Mouse (Mus musculus) megakaryocyte, embryonic 14.5 days (primary cell): ENCODE measurements around the gene Myrf.

Source experiments
- FLI1 ChIP-seq: IDR thresholded peaks from 2 replicates; pipeline ENCODE4 v1.6.1; 2012; ENCODE audit warnings: low read length, inconsistent platforms, mixed read lengths
- GATA1 ChIP-seq: IDR thresholded peaks from 3 replicates; pipeline ENCODE4 v1.6.1; 2012; ENCODE audit warnings: mixed read lengths, low read length, inconsistent platforms, borderline replicate concordance

GRCm38 (mm10) chr19:10219108-10219507 is 21.4 kb downstream of the Myrf start:
- TF ChIP-seq GATA1 (no peak), FLI1 (no peak)
